Mouse (Mus musculus) olfactory bulb, adult 2 months (tissue): Measurements from ENCODE around the gene Nudt1.

Experiments used
- CTCF ChIP-seq: fragments of 200-500 bp; IDR thresholded peaks from 2 replicates; pipeline ENCODE4 v1.5.1; 2012; ENCODE audit warnings: low read depth, mild to moderate bottlenecking, low read length, moderate library complexity; ENCODE audit not compliant: insufficient read depth
- POLR2A ChIP-seq: fragments of 200-500 bp; IDR thresholded peaks from 2 replicates; pipeline ENCODE4 v1.6.1; 2012; ENCODE audit warnings: mild to moderate bottlenecking, low read depth, low read length, moderate library complexity; ENCODE audit not compliant: insufficient read depth

- TF ChIP-seq CTCF (no peak), POLR2A (no peak)
These were observed 39.1 kb upstream of the Nudt1 start for GRCm38 (mm10) chr5:140282376-140282775.
